Mouse (Mus musculus) erythroblast, embryonic 14.5 days (primary cell): ENCODE results near the gene E130308A19Rik. TPM values are rescaled to one million over a fixed set of nuclear protein-coding genes. Genes with fewer than 3 reads are reported as not detected.
A peak's percentile ranks its signal among the peaks of the same experiment; 100 is the strongest.

Experiments
- H3K27me3 ChIP-seq: 2 replicates; pipeline ENCODE4 v1.6.1; 2012; ENCODE audit warnings: inconsistent platforms; ENCODE audit not compliant: control insufficient read depth
- H3K36me3 ChIP-seq: 2 replicates; pipeline ENCODE4 v1.6.1; 2012; ENCODE audit warnings: mild to moderate bottlenecking, inconsistent platforms; ENCODE audit not compliant: control insufficient read depth
- H3K4me1 ChIP-seq: 2 replicates; pipeline ENCODE4 v1.6.1; 2012; ENCODE audit warnings: inconsistent platforms; ENCODE audit not compliant: control insufficient read depth
- H3K4me3 ChIP-seq: replicated peaks from 2 replicates; pipeline ENCODE3; 2012; ENCODE audit warnings: moderate library complexity, mild to moderate bottlenecking, inconsistent platforms
- H3K9me3 ChIP-seq: 2 replicates; pipeline ENCODE4 v1.6.1; 2012; ENCODE audit warnings: low read length, inconsistent platforms, mixed read lengths; ENCODE audit not compliant: control insufficient read depth
- GATA1 ChIP-seq: IDR thresholded peaks from 2 replicates; pipeline ENCODE4 v1.6.1; 2012; ENCODE audit warnings: low read length, inconsistent platforms, mixed read lengths
- TAL1 ChIP-seq: IDR thresholded peaks from 3 replicates; pipeline ENCODE4 v1.6.1; 2012; ENCODE audit warnings: low read length, inconsistent platforms, mixed read lengths
- polyA plus RNA-seq: library from polyadenylated mRNA; stranded (reverse); fragments of >175 nt; gene quantifications from 2 replicates; pipeline ENCODE4 v1.2.3, GENCODE M21; 2012

E130308A19Rik gene
- polyA plus RNA-seq, 1 experiment = 0.17 TPM

DNA sequence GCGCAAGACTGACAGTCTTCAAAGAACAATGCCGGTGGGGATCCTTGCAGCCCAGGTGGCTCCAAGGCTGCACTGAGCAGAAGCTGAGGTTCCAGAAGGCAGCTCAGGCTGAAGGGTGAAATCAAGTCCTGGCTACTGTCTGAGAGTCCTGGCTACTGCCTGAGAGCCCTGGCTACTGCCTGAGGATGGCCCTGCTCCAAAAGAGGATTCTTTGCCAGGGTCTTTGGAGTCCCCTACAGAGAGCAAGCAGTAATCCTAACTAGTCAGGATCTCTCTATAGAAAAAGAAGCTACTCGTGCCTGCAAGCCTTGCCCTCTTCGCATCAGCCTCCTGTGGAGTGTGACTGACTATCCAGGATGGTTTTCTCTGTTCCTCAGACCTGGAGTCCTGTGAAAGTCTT, 60.7 kb downstream of the E130308A19Rik start:
- Histone ChIP-seq H3K27me3 (no peaks in the 10 kb centered on the region), H3K36me3 (peaks cover 22% of the 10 kb centered on the region), H3K4me1 (peaks cover 83% of the 10 kb centered on the region), H3K9me3 (no peaks in the 10 kb centered on the region), H3K4me3 (no peak overlapping the region)
- no peak for TF ChIP-seq TAL1
- TF ChIP-seq GATA1 = no peak

DNA sequence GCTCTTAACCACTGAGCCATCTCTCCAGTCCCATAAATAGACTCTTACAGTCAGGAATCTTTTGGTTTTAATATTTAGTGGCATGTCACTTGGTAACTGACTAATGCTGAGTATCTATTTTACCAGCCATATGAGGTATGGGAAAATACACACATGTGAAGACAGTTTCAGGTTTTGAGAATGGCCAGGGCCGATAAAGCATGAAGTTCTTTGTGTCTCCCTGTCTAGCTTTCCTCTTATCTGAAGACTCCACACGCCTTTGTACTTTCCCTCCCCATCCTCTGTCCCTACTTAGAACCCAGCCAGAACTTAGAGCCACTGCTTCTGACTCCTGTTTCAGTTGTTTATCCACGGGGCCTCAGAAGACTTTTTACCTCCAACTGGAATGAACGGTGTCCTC, 63.0 kb downstream of the E130308A19Rik start:
- Histone ChIP-seq H3K27me3 (no peaks in the 10 kb centered on the region), H3K9me3 (no peaks in the 10 kb centered on the region), H3K4me3 (peak overlapping the region; percentile 17), H3K36me3 (peaks cover 22% of the 10 kb centered on the region), H3K4me1 (peaks cover 64% of the 10 kb centered on the region)
- TF ChIP-seq TAL1 (peak; percentile 32; the same call in 1 of the 3 replicates), GATA1 (0 out of 2 replicates have a peak, but pooled peaks have one; percentile 5)

DNA sequence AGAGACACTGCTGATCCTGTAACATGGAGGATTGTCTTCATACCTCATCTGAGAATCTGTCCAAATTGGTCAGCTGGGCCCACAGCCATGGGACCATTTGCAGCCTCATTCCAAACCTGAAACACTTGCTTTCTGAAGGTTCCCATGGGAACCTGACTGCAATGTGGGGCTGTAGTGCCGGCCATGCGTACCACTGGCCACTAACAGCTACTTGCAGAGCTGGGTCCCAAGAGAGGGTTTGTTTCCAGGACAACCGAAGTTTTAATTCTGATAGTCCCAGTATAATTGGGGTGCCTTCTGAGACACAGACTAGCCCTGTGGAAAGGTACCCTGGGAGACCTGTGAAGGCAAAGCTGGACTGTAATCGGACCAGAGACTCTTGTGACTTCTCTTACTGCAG, 64.1 kb downstream of the E130308A19Rik start:
- peaks cover 22% of the 10 kb centered on the region for H3K36me3 ChIP-seq
- TF ChIP-seq GATA1 = no peak
- TF ChIP-seq TAL1 = no peak
- peaks cover 54% of the 10 kb centered on the region for H3K4me1 ChIP-seq
- no peaks in the 10 kb centered on the region for H3K27me3 ChIP-seq
- no peaks in the 10 kb centered on the region for H3K9me3 ChIP-seq
- H3K4me3 ChIP-seq = no peak overlapping the region

DNA sequence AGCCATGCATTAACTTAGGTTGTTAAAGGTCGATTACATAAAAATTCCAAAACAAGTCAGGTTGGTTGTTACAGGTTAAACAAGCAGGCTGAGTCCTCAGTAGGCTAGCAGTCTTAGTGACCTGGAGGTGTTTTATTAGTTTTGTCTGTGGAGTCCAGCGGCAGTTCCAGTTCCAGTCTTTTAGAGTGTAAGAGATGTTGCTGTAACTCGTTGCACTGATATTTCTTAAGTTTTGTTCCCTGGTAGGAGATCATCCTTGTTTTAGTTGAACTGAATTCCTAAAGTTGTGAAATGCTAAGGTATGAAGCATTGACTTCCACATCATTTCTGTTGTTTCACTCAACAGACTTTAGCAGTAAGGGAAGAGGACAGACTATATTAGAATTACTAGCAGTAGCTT, 70.8 kb downstream of the E130308A19Rik start:
- peaks cover 6% of the 10 kb centered on the region for H3K4me1 ChIP-seq
- no peak for TF ChIP-seq GATA1
- TF ChIP-seq TAL1 = no peak
- H3K36me3 ChIP-seq = peaks cover 4% of the 10 kb centered on the region
- H3K9me3 ChIP-seq = no peaks in the 10 kb centered on the region
- H3K27me3 ChIP-seq = no peaks in the 10 kb centered on the region
- no peak overlapping the region for H3K4me3 ChIP-seq

DNA sequence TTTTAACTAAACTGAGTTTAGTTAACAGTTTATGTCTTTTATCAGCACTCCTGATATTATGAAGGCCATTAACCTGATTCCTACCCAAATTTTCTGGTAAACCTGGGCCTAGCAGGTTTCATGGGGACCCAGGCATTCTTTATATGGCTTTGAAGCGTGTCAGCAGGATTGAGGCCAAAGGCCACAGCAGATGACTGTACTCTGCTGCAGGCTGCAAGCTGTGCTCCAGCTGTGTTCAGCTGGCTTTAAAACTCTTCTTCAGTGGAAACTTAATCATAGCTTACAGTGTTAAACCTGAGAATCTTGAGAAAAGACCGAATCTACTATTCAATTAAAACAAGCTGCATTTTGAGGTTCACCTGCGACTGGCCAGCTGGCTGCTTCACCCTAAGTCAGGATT, 71.9 kb downstream of the E130308A19Rik start:
- Histone ChIP-seq H3K9me3 (no peaks in the 10 kb centered on the region), H3K4me1 (peaks cover 4% of the 10 kb centered on the region; the same call in 1 of the 2 replicates), H3K4me3 (no peak overlapping the region), H3K36me3 (peaks cover 7% of the 10 kb centered on the region), H3K27me3 (no peaks in the 10 kb centered on the region)
- no peak for TF ChIP-seq TAL1
- no peak for TF ChIP-seq GATA1

DNA sequence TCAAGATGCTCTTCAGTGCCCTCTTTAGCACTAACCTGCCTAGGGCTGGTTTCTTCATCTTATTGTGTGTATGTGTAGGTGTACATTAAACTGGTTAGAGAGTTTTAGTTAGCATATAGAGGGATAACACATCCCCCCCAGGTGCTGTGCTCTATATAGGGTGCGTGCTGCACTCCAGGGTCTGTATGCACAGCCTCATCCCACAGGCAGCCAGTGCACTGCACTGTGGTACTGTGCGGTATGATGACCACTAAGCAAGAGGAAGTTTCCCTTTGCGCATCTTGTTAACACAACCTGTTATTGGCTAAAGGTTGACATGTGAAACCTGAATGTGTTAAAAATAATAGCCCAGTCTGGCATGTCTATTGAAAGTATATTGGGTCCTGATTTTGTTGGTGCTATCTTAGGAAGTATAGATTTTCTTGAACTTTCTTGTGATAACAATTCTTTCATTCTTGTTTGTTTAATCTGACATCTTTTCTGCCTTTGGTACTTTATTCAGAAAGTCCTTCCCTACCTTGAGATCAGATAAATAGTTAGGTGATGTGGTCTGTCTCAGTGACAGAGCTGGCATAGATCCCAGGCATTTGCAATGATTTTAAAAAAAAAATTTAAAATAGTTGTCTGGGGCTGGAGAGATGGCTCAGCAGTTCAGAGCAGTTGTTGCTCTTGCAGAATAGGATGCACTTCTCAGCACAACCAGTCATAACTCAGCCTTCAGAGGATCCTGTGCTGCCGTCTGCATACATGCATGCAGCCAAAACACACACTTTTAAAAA, 73.2 kb downstream of the E130308A19Rik start:
- Histone ChIP-seq H3K27me3 (no peaks in the 10 kb centered on the region), H3K4me3 (no peak overlapping the region), H3K36me3 (peaks cover 7% of the 10 kb centered on the region), H3K4me1 (peaks cover 4% of the 10 kb centered on the region; the same call in 1 of the 2 replicates), H3K9me3 (no peaks in the 10 kb centered on the region)
- TF ChIP-seq GATA1 (no peak), TAL1 (no peak)

DNA sequence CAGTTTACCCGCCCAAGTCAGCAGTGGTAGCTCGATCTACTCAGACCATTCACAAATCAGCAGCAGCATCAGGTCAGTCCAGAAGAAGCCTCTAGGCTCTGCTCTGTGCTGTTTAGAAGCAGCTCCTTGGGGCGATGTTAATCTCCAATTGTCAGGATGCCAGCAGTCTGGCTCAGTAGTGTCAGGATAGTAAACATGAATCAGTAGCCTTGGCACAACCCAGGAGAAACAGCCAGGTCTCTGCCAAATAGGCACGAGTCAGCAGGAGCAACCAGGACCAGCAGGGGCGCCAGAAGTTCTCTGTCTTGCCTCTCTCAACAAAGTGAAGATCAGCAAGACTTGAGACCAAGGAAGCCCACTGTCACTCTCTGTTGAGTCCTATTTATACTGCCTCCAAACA, 83.3 kb downstream of the E130308A19Rik start:
- Histone ChIP-seq H3K27me3 (no peaks in the 10 kb centered on the region), H3K4me1 (peaks cover 18% of the 10 kb centered on the region), H3K36me3 (peaks cover 2% of the 10 kb centered on the region), H3K4me3 (no peak overlapping the region), H3K9me3 (no peaks in the 10 kb centered on the region)
- TF ChIP-seq TAL1 (no peak), GATA1 (no peak)

DNA sequence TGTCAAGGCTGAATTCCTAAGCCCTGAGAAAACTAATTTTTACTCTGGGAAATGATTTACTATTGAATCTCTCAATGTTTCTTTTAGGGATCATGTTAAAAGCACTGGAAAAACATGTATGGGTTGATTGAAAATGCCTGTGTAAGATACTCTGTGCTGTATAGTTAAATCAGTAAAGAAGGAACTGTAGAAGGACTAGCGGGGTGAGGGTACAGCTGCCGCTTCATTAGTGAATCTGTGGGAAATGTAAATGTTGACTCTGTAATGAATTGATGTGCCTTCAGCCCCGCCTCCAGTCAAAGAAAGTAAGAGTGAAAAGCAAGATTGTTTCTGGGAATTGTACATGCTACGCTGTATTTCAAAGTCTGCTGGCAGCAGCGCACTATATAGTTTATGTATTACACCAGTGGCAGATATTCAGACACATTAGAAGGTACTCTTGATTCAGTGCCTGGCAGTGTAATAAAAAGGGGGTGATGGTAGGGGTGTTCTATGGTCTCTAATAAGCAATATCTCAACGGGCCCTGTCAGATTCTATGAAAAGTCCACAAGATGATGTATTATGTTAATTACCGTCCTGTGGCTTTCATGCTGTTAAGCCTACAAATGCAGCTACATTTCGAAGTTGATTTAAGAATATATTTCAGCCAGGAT, 84.9 kb downstream of the E130308A19Rik start:
- no peaks in the 10 kb centered on the region for H3K9me3 ChIP-seq
- TF ChIP-seq TAL1 = no peak
- TF ChIP-seq GATA1 = no peak

DNA sequence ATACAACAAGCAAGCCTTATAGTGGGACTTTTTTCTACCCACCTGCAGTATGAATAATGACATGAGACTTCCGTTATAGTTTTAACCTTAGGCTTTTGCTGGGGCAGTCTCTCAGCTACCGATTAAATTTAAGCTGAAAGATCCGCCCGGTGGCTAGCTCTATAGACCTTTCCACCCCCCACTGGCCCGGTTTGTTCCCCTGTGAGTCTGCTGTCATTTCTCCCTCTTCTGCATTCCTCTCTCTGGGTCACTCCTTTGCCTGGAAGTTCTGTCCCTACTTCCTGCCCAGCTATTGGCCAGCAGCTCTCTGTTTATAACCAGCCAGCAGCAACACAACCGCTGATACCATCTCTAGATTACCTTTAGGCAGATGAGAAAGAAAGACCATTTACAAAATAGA, 86.4 kb downstream of the E130308A19Rik start:
- Histone ChIP-seq H3K4me1 (peaks cover 37% of the 10 kb centered on the region), H3K9me3 (no peaks in the 10 kb centered on the region), H3K4me3 (no peak overlapping the region), H3K27me3 (no peaks in the 10 kb centered on the region), H3K36me3 (peaks cover 7% of the 10 kb centered on the region)
- TF ChIP-seq GATA1 = no peak
- no peak for TF ChIP-seq TAL1

More for the DNA sequence above, 84.9 kb downstream of the E130308A19Rik start:
- Histone ChIP-seq H3K36me3 (peaks cover 5% of the 10 kb centered on the region), H3K4me1 (peaks cover 32% of the 10 kb centered on the region), H3K4me3 (no peak overlapping the region), H3K27me3 (no peaks in the 10 kb centered on the region)
